Mouse (Mus musculus) midbrain, embryonic 15.5 days (tissue): ENCODE measurements around the gene Ggt5. TPM values are rescaled to one million over a fixed set of nuclear protein-coding genes. Genes with fewer than 3 reads are reported as not detected.

Experiments
- ATAC-seq: fragments of 200-750 bp; cut with Nextera tagmentation; replicated peaks from 2 replicates; pipeline ENCODE4 v1.8.0; 2017; ENCODE audit warnings: moderate TSS enrichment
- H3K27ac ChIP-seq: fragments of 300-500 bp; sonication (generic); 2 replicates; pipeline ENCODE4 v1.5.1; 2015; ENCODE audit warnings: mild to moderate bottlenecking, inconsistent platforms
- H3K27me3 ChIP-seq: fragments of 300-500 bp; sonication (generic); replicated peaks from 2 replicates; pipeline ENCODE4 v1.6.1; 2015; ENCODE audit warnings: inconsistent platforms
- H3K36me3 ChIP-seq: fragments of 300-500 bp; sonication (generic); replicated peaks from 2 replicates; pipeline ENCODE4 v1.6.1; 2015; ENCODE audit warnings: inconsistent platforms
- H3K4me1 ChIP-seq: fragments of 300-500 bp; sonication (generic); 2 replicates; pipeline ENCODE4 v1.6.1; 2015; ENCODE audit warnings: inconsistent platforms
- H3K4me2 ChIP-seq: fragments of 300-500 bp; sonication (generic); 2 replicates; pipeline ENCODE4 v1.6.1; 2015; ENCODE audit warnings: inconsistent platforms, mild to moderate bottlenecking, moderate library complexity
- H3K4me3 ChIP-seq: fragments of 300-500 bp; sonication (generic); 2 replicates; pipeline ENCODE4 v1.5.1; 2015; ENCODE audit warnings: mild to moderate bottlenecking, inconsistent platforms
- H3K9ac ChIP-seq: fragments of 300-500 bp; sonication (generic); 2 replicates; pipeline ENCODE4 v1.6.1; 2015; ENCODE audit warnings: mild to moderate bottlenecking, inconsistent platforms
- H3K9me3 ChIP-seq: fragments of 300-500 bp; sonication (generic); 2 replicates; pipeline ENCODE4 v1.6.1; 2016; ENCODE audit warnings: inconsistent platforms
- WGBS: fragments of 180-500 bp; shearing (Covaris S2); methylation state at CpG from one replicate; pipeline ENCODE4 v1.1.7; 2015; ENCODE audit warnings: mixed read lengths; 5-methylcytosine and 5-hydroxymethylcytosine counted together
- polyA plus RNA-seq: library from polyadenylated mRNA; unstranded; fragments of >200 nt; fragmentation: Nextera tagmentation; extraction: Ambion mirVana; gene quantifications from 2 replicates; pipeline ENCODE4 v1.2.1, GENCODE M21; 2015

Ggt5 gene
- polyA plus RNA-seq, 1 experiment from 2014 or later: 2.2 TPM

GRCm38 (mm10) chr10:75570981-75571657, 18.0 kb upstream of the Ggt5 start:
- Histone ChIP-seq H3K36me3 (no peaks in the 10 kb centered on the region), H3K9ac (no peak overlapping the region), H3K27ac (no peak overlapping the region), H3K4me2 (no peak overlapping the region), H3K4me1 (no peaks in the 10 kb centered on the region), H3K9me3 (no peaks in the 10 kb centered on the region), H3K27me3 (no peaks in the 10 kb centered on the region; the same call in 1 of the 2 replicates), H3K4me3 (no peak overlapping the region)
- ATAC-seq: no peak
- WGBS: 30% methylated on average over 10 of the region's 10 CpGs

DNA sequence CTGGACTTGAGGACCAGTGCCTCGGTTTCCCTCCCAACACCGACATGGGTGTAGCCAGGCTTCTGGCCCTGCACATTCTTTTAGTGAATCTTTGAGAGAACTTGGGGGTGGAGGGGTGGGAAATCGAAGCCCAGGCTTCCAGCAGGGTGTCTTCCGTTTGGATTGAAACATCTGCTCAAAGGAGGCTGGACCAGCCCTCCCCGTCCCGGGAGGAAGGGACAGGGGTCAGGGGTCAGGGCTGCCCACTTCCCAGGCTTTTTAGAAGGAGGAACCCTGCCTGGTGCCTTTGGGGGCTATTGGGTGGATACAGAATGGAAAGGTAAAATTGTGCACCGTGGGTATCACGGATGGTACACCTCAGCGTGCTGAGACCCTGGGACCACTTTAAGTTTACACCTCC, 17.2 kb upstream of the Ggt5 start:
- ATAC-seq: no peak
- H3K27ac ChIP-seq: no peak overlapping the region
- H3K4me3 ChIP-seq: no peak overlapping the region
- WGBS: 44% methylated on average over 9 of the region's 9 CpGs
- no peaks in the 10 kb centered on the region; the same call in 1 of the 2 replicates for H3K27me3 ChIP-seq
- no peaks in the 10 kb centered on the region for H3K9me3 ChIP-seq
- H3K4me2 ChIP-seq: no peak overlapping the region
- H3K36me3 ChIP-seq: no peaks in the 10 kb centered on the region
- no peaks in the 10 kb centered on the region for H3K4me1 ChIP-seq
- no peak overlapping the region for H3K9ac ChIP-seq

- Histone ChIP-seq H3K9me3 (no peaks in the 10 kb centered on the region), H3K4me3 (no peak overlapping the region), H3K9ac (no peak overlapping the region), H3K4me1 (no peaks in the 10 kb centered on the region), H3K27me3 (no peaks in the 10 kb centered on the region; the same call in 1 of the 2 replicates), H3K36me3 (no peaks in the 10 kb centered on the region), H3K4me2 (no peak overlapping the region), H3K27ac (no peak overlapping the region)
- WGBS: 53% methylated on average over 10 of the region's 10 CpGs
- no peak for ATAC-seq
Observed at GRCm38 (mm10) chr10:75573181-75573580, 16.0 kb upstream of the Ggt5 start.

GRCm38 (mm10) chr10:75573965-75574364, 15.2 kb upstream of the Ggt5 start:
- no peak for ATAC-seq
- WGBS: 91% methylated on average over 9 of the region's 9 CpGs
- no peaks in the 10 kb centered on the region for H3K36me3 ChIP-seq
- no peak overlapping the region for H3K9ac ChIP-seq
- H3K4me2 ChIP-seq: no peak overlapping the region
- H3K9me3 ChIP-seq: no peaks in the 10 kb centered on the region
- H3K27me3 ChIP-seq: no peaks in the 10 kb centered on the region
- no peak overlapping the region for H3K27ac ChIP-seq
- no peak overlapping the region for H3K4me3 ChIP-seq
- no peaks in the 10 kb centered on the region for H3K4me1 ChIP-seq

DNA sequence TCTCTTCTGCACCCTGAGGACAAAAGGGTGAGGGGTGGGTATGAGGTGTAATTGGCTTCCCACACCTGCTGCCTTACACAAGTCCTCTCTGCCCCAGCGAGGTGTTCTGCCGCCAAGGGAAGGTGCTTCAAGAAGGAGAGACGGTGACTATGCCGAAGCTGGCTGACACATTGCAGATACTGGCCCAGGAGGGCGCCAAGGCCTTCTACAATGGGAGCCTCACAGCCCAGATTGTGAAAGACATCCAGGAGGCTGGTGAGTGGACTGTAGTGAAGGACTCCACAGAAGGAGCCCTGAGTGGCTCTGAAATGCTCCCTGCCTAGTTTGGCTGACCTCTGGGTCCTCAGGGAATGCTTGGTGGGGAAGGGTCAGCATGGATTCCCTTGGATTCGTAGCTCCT, 10.0 kb upstream of the Ggt5 start:
- no peak overlapping the region for H3K4me3 ChIP-seq
- no peak overlapping the region for H3K9ac ChIP-seq
- no peaks in the 10 kb centered on the region for H3K9me3 ChIP-seq
- no peaks in the 10 kb centered on the region for H3K4me1 ChIP-seq
- ATAC-seq: no peak
- H3K36me3 ChIP-seq: no peaks in the 10 kb centered on the region
- 85% methylated on average over 6 of the region's 6 CpGs for WGBS
- no peak overlapping the region for H3K27ac ChIP-seq
- no peak overlapping the region for H3K4me2 ChIP-seq
- no peaks in the 10 kb centered on the region for H3K27me3 ChIP-seq

DNA sequence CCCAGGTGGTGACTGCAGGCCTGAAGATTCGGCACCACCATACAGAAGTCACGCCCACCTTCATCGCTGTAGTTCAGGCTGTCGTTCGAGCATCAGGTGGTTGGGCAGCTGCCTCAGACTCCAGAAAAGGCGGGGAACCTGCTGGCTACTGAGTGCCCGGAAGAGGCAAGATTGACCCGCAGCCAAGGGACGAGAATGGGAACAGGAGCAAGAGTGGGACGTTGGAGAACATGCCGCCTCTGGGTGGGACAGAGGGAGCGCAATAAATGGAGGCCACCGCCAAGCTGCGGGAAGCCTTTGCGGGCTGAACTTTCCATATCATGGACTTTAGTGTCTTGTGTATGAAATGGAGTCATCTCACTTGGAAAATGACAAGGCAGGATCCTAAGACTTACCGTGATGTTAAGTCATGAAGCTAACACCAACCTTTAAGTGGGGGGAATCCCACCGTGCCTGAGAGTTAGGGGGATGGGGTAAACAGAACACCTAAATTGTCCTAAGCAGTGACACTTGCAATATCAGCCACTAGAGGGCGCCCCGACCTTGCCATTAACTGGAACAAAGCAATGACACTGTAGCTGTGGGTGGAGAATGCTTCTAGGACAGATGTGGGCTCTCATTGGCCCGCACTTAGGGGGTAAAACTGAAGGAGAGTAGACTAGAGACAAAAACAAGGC, 3.1 kb upstream of the Ggt5 start:
- peak overlapping the region; percentile 39 for H3K4me2 ChIP-seq
- no peaks in the 10 kb centered on the region for H3K9me3 ChIP-seq
- no peaks in the 10 kb centered on the region for H3K36me3 ChIP-seq
- H3K9ac ChIP-seq: no peak overlapping the region
- peak; percentile 82 for ATAC-seq
- no peak overlapping the region for H3K4me3 ChIP-seq
- H3K27me3 ChIP-seq: 0 out of 2 replicates have a peak, but pooled peaks cover 6% of the 10 kb centered on the region
- peaks cover 5% of the 10 kb centered on the region; the same call in 1 of the 2 replicates for H3K4me1 ChIP-seq
- H3K27ac ChIP-seq: peak overlapping the region; percentile 2; the same call in 1 of the 2 replicates
- WGBS: 23% methylated on average over 20 of the region's 20 CpGs

DNA sequence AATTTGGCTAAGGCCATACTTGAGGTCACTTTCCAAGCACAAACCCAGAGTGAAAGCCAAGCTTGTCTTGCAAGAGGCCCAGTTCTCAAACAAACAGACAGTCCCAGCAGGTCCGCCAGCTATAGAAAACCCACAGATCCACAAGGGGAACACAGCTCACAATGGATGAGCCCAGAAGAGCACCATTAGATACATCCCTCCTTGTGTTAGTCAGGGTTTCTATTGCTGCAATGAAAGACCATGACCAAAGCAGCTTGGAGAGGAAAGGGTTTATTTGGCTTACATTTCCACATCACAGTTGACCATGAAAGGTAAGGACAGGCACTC, 2.6 kb upstream of the Ggt5 start:
- H3K4me3 ChIP-seq: no peak overlapping the region
- 0 out of 2 replicates have a peak, but pooled peaks cover 6% of the 10 kb centered on the region for H3K27me3 ChIP-seq
- no peaks in the 10 kb centered on the region for H3K36me3 ChIP-seq
- H3K9me3 ChIP-seq: no peaks in the 10 kb centered on the region
- H3K4me2 ChIP-seq: no peak overlapping the region
- peak overlapping the region; percentile 2; the same call in 1 of the 2 replicates for H3K27ac ChIP-seq
- ATAC-seq: peak; percentile 46; the same call in 1 of the 2 replicates
- peaks cover 5% of the 10 kb centered on the region; the same call in 1 of the 2 replicates for H3K4me1 ChIP-seq
- 85% methylated on average over 1 of the region's 1 CpGs for WGBS
- no peak overlapping the region for H3K9ac ChIP-seq

DNA sequence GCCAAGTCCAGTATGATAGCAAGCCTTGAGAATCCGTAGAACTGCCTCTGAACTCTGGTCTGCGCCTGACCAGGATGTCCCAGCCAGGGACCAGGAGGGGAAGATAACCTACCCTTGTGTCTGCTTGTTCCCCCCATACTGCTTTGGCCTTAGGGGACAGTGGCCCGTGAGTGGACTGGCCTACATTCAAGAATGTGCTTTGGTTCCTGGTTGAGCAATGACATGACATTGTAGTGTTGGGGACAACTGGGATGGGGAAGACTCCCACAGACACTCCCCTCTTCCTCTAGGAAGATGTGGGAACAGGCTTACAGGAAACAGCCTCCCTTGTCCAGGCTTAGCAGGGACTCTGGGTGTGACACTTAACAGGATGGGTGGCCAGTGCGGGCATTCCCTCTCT, 1.4 kb upstream of the Ggt5 start:
- H3K4me1 ChIP-seq: peaks cover 5% of the 10 kb centered on the region; the same call in 1 of the 2 replicates
- H3K27ac ChIP-seq: no peak overlapping the region
- no peak for ATAC-seq
- WGBS: 83% methylated on average over 4 of the region's 4 CpGs
- no peak overlapping the region for H3K4me3 ChIP-seq
- H3K9ac ChIP-seq: no peak overlapping the region
- no peaks in the 10 kb centered on the region for H3K36me3 ChIP-seq
- no peaks in the 10 kb centered on the region for H3K9me3 ChIP-seq
- no peak overlapping the region for H3K4me2 ChIP-seq
- H3K27me3 ChIP-seq: 0 out of 2 replicates have a peak, but pooled peaks cover 6% of the 10 kb centered on the region

GRCm38 (mm10) chr10:75588336-75588735, 804 bp upstream of the Ggt5 start:
- 0 out of 2 replicates have a peak, but pooled peaks cover 6% of the 10 kb centered on the region for H3K27me3 ChIP-seq
- peaks cover 5% of the 10 kb centered on the region; the same call in 1 of the 2 replicates for H3K4me1 ChIP-seq
- no peak overlapping the region for H3K27ac ChIP-seq
- no peaks in the 10 kb centered on the region for H3K36me3 ChIP-seq
- no peak overlapping the region for H3K4me2 ChIP-seq
- 75% methylated on average over 5 of the region's 5 CpGs for WGBS
- H3K9ac ChIP-seq: no peak overlapping the region
- H3K9me3 ChIP-seq: no peaks in the 10 kb centered on the region
- no peak overlapping the region for H3K4me3 ChIP-seq
- ATAC-seq: no peak

DNA sequence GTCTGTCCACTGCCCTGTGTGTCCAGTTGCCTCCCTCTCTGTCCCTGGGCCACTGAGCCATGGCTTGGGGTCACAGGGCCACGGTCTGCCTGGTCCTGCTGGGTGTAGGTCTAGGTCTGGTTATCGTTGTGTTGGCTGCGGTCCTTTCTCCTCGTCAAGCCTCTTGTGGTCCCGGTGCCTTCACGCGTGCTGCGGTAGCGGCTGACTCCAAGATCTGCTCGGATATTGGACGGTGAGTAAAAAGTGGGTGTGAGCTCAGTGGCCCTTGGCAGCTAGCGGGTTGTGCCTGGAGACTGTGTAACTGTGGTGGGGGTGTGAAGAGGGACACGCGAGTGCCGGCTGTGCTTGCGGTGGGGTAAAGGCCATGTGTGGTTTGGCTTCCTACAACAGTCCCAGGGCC, 511 bp downstream of the Ggt5 start:
- H3K9ac ChIP-seq: no peak overlapping the region
- 0 out of 2 replicates have a peak, but pooled peaks cover 2% of the 10 kb centered on the region for H3K27me3 ChIP-seq
- H3K4me2 ChIP-seq: no peak overlapping the region
- H3K9me3 ChIP-seq: no peaks in the 10 kb centered on the region
- H3K36me3 ChIP-seq: no peaks in the 10 kb centered on the region
- no peak overlapping the region for H3K27ac ChIP-seq
- H3K4me3 ChIP-seq: no peak overlapping the region
- H3K4me1 ChIP-seq: peaks cover 5% of the 10 kb centered on the region; the same call in 1 of the 2 replicates
- no peak for ATAC-seq
- WGBS: 81% methylated on average over 16 of the region's 16 CpGs

- H3K9ac ChIP-seq: no peak overlapping the region
- H3K9me3 ChIP-seq: no peaks in the 10 kb centered on the region
- H3K27me3 ChIP-seq: no peaks in the 10 kb centered on the region
- H3K36me3 ChIP-seq: no peaks in the 10 kb centered on the region
- 82% methylated on average over 12 of the region's 12 CpGs for WGBS
- no peak overlapping the region for H3K4me3 ChIP-seq
- no peak overlapping the region for H3K4me2 ChIP-seq
- peaks cover 5% of the 10 kb centered on the region; the same call in 1 of the 2 replicates for H3K4me1 ChIP-seq
- H3K27ac ChIP-seq: no peak overlapping the region
- ATAC-seq: no peak
Observed at GRCm38 (mm10) chr10:75591211-75591894, 2.2 kb downstream of the Ggt5 start.

DNA sequence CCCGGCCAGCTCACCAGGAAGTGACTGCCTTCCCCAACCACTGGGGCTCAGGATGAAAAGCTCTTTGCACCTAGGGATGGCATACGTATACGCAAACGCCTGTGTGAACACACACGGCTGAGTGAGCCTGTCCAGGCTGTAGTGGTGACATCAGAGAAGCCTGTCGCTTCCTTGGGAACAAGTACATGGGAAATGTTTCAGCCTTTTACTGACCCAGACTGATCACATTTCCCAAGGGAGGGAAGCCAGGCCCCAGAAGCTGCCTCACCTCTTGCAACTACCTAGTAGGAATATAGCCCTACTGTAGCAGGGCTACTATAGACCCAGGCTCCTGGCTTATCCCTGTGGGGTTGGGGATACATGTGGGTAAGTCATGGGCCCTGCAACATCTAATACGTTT, 3.4 kb downstream of the Ggt5 start:
- ATAC-seq: no peak
- Histone ChIP-seq H3K4me3 (no peak overlapping the region), H3K4me1 (peaks cover 5% of the 10 kb centered on the region; the same call in 1 of the 2 replicates), H3K27ac (no peak overlapping the region), H3K9me3 (no peaks in the 10 kb centered on the region), H3K9ac (no peak overlapping the region), H3K36me3 (no peaks in the 10 kb centered on the region), H3K4me2 (no peak overlapping the region), H3K27me3 (no peaks in the 10 kb centered on the region)
- 87% methylated on average over 7 of the region's 7 CpGs for whole genome bisulfite sequencing
